Mouse (Mus musculus): ENCODE data around the gene Laptm4a.

- TF ChIP-seq POLR2A (IDR thresholded peaks at IDR 0.05; ENCODE audit: low read depth, low read length): no peak
- TF ChIP-seq CTCF (IDR thresholded peaks at IDR 0.05; ENCODE audit: borderline replicate concordance, insufficient read depth, low read length): no peak
These were observed 44.6 kb upstream of the Laptm4a start for GRCm38 (mm10) chr12:8876865-8877264.
